Mouse (Mus musculus) liver, embryonic 14.5 days (tissue): ENCODE measurements around the gene Stx3.

Experiments used
- CTCF ChIP-seq: IDR thresholded peaks from 2 replicates; pipeline ENCODE4 v1.5.1; 2016; ENCODE audit warnings: antibody characterized with exemption, low read depth, control low read depth
- EP300 ChIP-seq: IDR thresholded peaks from 2 replicates; pipeline ENCODE4 v1.6.1; 2016; ENCODE audit warnings: antibody characterized with exemption, low read depth

DNA sequence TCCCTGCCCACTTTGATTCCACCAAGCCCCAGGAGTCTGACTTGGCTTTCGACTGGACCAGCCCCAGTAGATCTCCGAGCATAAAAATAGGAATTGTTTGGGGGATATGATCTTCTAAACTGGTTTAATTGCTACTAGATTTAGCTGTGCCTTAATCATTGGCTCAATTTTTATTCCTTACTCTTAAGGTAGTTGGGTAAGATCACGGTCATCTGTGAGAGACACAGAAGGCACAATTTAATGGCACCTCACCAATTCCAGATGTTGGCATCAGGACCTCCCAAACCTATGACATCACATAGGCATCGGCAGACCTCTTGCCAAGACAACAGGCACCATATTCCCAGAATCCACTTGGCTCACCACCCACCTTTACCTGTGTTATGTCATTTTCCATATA lies 19.9 kb upstream of the Stx3 start, which contains the start of gene Olfr1417:
- TF ChIP-seq CTCF (no peak), EP300 (no peak)
